Mouse (Mus musculus): Measurements from ENCODE around the gene Mical2. TPM values are rescaled to one million over a fixed set of nuclear protein-coding genes. Genes with fewer than 3 reads are reported as not detected.
A peak's percentile ranks its signal among the peaks of the same experiment; 100 is the strongest.

Mical2 gene
- total RNA-seq, 2 experiments from 2014 or later, result 18.5 to 20.7 TPM

DNA sequence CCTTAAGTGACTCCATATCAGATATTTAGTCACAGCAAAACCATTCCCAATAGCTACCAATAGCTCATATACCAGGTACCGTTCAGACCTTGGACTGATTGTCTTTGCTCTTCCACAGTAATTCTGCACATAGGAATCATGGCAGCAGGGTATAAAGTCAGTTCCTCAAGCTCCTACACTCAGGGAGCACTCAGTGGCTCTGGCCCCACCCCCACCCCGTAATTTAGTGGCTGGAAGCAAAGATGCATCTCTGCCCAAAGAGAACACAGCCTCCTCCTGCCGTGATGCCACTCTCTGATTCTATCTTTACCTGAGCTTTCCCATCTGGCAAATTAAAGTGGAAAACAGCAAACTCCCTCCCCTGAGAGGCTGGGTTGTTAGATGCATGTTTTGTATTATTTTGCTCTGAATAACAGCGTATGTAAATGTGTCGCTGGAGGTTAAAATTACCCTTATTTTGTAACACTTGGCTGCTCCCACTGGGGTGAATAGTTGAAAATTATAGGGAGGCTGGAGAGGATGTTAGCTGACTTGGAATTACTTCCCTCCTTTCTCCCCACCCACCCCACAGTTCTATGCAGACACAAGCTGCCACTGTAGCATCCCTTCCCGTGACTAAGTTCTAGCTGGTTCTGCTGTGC is 164.1 kb downstream of the Mical2 start:
- no peak for DNase-seq (ENCODE audit: low spot score in 2 of 2)

DNA sequence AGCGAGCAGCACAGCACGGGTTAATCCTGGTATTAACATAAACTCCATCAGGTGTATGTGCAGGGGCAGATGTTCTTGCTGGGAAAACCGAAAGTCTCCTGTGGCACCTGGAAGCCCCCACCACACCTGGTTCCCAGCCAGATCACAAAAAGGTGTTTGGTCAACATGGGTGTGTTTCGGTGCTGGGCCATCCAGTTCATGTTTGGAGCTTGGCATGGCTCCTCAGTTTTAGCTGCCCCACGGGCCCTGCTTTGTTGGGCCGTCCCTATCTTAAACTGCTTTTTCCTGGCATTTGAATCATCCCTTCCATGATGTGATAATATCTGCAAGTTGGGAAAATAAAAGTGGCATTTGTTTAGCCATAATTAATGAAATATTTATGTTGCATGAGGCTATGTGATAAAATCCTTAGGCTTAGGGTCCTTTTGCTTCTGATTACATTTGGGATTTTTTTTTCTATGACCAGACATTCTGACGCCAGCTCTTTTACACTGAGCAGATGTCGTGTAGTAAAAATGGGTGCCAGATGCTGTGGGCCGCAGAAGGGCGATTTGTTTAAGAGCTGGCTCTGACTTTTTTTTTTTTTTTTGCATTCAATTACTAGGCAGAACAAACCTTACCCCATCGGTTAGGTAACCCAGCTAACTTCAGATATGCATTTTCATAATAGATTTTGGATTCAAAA is 164.7 kb downstream of the Mical2 start:
- DNase-seq (ENCODE audit: low spot score in 2 of 2), result no peak

DNA sequence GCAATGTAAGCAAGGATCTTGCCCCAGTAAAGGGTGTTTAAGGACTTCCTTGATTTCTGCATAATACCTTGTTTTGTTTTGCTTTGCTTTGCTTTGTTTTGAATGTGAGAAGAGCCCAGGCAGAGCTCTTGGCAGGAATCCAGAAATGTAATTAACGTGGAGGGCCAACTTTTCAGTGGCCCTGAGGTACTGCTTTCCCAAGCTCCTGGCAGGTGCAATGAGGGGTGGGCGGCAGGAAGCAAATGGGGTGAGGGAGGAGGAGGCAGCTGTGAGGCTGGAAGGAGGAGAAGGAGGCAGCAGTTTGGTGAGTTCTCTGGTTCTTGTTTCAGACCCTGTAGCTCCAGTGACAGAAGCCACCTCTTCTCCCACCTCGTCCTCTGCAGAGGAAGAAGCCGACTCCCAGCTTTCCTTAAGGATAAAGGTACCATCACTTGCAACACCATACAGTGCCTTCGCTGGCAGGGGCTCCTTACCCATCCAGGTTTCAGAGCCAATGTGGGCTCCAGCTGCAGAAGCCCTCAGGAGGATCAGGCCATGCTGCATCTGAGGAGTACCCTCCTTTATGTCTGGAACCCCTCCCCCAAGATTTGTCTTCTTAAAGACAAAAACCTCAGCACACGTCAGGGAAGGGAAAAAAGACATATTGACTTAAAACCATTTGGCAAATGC is 165.4 kb downstream of the Mical2 start:
- DNase-seq (ENCODE audit: low spot score in 2 of 2), result no peak

DNA sequence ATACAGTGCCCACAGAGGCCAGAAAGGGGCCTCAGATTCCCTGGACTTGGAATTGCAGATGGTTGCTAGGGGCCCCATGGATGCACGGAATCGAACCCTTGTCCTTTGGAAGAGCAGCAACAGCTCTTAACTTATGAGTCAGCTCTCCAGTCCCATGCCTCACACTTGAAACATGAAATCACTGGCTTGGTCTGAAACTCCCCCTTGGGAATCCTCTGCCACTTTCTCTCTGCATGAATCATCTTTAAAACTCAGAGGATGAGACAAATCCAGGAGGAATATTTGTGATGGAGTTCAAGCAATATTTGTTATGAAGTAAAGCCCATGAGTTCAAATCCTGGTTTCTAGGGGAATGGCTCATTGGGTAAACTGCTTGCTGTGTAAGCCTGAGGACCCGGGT is 172.1 kb downstream of the Mical2 start:
- no peak for DNase-seq (ENCODE audit: low spot score in 2 of 2)

DNA sequence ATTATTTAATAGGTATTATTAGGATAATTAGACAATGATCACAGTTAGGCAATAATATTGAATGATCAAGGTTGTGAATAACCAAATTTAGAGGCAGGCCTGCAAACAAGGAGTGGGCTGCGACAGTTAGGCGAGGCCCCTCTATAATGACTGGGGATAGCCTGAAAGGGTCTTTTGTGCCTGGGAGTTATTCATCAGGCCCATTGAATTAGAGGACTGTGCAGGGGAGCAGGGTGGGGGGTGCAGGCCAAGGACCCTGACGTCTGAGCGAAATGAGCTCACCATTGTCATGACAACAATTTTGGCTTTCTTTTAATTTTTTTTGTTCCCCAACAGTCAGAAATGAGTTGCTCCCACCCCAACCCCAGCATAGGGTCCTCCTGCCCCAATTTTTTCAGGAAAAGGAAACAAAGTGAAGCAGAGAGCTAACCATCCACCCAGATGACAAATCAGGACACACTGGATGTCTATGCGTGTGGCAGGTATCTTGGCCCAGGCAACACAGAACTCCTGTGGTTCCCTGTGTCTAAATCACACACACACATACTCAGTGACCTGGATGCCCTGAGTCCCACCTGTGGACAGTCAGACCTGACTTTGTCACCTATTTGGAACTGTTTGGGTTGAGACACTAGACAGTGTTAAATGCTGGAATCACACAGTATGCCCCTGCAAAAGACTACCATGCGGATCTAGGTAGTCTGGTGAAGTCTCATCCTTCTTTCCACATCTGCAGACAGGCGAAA is 173.9 kb downstream of the Mical2 start:
- no peak for DNase-seq (ENCODE audit: low spot score in 2 of 2)

DNA sequence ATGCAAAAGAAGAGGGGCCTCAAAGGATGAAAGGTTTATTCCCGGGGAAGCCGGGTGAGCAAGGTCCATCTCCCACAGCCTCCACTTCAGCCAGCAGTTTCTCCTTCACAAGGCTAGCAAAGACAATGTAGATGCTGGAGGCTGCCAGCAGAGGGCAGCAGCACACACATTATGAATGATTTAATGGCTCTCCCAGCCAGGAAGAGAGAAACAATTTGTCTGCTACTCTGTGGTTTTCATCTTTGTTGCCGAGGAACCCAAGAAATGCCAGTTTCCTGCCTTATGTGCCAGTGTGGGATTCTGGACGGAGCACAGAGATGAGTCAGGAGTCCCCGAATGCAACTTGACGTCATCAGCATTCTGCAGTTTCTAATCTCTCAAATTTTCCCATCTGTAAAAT is 174.5 kb downstream of the Mical2 start:
- peak; percentile 64 to 79 for DNase-seq (ENCODE audit: low spot score in 2 of 2)

DNA sequence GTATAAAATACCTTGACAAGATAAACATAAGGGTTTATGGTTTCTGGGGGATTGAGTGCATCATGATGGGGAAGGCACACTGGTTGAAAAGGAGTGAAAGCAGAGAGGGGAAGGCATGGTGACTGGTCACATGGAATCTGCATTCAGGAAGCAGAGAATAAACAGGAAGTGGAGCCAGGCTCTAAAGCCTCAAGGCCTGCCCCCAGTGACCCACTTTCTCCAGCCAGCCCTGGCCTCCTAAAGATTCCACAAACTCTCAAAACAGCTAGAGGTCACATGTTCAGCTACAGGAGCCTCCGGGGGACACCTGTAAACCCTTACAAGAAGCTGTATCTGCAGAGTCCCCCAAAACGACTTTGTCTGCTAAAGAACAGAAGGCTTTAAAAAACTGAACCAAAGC is 179.4 kb downstream of the Mical2 start:
- no peak for DNase-seq (ENCODE audit: low spot score in 2 of 2)

DNA sequence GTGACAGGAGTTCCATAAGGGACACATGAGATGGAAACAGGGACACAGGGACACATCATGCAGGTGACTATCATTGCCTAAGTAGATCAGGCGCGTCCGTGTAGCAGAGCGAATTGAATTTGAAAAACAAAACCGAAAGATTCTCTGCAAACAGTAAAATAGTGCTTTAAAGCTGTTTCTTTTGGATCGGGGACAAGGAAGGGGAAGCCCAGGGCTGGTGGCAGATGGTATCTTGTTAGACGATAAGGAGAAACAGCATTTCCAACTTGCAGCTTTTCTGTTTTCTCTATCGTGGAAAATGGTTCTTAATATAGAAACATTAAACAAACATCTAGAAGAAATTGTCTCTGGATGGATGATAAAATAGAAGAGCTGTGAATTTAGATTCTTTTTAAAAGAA is 179.9 kb downstream of the Mical2 start:
- DNase-seq (ENCODE audit: low spot score in 2 of 2), result no peak

DNA sequence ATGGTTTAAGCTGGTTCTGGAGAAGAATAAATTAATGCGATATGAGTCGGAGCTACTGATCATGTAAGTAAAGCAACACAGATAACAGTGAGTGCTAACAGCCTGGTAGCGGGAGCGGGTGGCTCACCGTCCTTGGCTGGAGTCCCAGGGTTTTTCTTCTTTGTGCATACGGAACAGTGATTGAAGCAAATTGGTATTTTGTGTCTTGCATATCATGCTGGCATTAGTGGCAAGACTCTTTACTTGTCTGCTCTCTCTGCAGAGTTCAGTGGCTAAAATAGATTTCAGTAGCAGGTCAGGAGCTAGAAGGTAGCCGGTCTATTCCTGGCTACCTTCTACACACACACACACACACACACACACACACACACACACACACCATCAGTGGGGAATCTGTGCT is 181.9 kb downstream of the Mical2 start:
- no peak for DNase-seq (ENCODE audit: low spot score in 2 of 2)

DNA sequence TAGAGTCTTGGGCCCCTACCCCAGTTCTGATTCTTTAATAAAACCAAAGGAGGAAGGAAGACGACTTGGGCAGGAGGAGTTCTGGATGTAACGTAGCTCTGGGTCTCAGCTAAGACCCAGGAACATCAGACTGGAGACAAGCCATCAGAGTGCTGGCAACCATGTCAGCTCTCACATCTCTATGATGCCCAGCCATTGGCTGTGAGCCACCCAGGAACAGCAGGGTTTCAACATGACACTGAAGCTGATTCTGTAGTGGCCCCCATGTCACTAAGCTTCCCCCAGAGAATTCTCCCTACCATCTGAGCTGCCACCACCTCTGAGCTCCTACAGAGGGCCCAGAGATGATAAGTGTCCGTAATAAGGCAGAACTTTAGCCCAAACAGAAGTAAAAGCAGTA is 184.3 kb downstream of the Mical2 start:
- no peak for DNase-seq (ENCODE audit: low spot score in 2 of 2)

DNA sequence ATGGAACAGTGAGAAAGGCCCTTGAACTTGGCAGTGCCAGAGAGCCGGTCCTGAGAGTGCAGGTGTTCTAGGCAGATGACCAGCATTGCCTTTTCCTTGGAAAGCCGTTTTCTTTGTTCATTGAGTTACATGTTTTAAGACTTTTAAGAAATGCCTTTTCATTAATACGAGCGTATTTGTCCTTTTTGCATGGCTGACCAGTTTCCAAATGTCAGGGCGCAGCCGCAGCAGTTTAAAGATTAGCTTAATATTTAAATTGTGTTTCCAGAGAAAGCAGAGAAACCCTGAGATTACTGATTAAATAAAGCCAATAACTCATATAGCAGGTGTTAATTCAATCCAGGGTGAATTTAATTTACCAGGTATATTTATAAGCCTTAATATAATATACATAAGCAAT is 187.6 kb downstream of the Mical2 start:
- no peak for DNase-seq (ENCODE audit: low spot score in 2 of 2)

DNA sequence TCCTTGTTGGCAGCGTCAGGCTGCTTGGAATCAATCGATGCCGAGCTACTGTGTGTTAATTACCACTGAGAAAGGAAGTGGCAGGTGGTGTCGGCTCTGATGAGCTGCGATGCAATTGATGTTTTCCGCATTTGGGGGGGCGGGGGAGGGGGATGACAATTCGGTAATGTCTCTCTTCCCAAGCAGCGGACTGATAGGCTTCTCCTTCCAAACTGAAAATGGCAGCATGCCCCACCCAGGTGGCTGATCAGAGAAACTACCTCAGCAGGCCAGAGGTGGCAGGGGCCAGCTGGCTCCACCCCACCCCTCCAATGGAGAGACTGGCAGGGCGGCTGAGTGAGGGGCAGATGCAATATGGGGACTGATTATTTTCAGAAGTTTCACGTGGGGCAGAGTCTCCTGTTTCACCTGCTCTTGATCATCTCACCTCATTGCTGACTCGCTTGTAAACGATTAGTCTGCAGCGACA is 190.4 kb downstream of the Mical2 start:
- DNase-seq (ENCODE audit: low spot score in 2 of 2), result no peak

DNA sequence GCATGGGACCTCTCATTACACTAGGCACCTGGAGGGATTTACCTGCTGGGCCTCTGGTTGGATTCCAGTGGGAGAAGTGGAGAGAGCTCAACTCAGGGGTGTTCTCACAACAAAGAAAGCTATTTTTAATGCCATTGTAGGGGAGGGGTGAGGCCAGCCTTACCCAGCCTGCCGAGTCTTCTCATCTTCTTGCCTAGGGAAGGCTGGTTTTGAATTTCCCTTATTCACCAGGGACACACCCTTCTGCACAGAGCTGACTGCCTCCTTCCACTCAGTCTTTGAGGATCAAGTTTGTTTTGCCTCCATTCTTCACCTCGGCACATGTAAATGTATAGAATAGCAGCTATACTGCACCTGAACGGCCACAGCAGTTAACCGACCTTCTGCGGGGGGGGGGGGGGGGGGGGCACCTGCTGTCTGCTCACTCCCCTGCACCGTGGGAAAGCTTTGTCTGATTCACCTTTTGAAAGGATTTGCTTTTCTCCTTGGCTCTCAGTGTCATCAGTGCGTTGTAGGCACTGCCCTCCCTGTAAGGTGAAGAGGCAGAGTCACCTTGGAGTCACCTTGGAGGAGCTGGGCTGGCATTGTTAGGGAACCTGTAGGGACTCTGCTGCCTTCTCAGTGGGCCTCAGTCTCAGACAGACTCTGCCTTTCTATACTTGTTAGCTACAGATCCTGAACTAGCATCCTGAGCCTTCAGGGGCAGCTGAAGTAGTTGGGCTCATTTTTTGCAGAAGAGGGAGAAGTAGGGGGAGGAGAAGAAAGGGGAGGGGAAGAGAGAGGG is 191.3 kb downstream of the Mical2 start:
- DNase-seq (ENCODE audit: low spot score in 2 of 2), result no peak

DNA sequence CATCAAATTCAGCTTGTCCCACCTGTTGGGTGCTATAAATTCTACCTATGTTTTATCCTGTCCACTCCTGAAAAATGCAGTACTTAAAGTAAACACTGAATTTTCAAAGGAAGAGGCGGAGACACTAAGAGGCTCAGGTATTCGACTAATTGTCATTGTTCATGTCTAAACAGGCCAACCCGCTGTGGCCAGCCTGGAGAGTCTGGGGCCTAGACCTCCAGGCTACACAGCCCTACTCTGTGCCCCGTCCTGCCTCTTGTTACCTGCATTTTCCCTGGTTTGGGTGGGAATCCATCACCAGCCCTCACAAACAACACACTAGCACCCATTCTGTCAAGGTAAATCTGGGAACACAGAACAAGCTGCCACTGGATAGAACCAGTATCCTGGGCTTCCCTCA is 191.9 kb downstream of the Mical2 start:
- DNase-seq (ENCODE audit: low spot score in 2 of 2), result no peak

DNA sequence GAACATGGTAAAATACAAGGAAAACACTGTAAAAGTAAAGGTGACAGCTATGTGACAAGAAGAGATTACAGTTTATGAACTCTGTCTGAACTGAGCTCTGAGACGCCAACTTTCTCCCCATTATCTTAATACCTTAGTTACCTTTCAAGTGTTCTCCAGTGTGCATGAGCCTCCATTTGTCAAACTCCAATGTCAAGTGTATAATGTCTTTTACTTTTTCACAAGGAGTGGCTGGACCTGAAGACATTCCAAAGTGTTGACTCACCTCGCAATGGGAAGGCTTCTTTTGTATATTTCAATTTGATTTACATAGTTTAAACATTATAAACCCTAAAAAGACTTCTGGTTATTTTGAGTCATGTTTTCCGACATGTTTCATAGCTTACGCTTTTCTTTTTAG is 197.8 kb downstream of the Mical2 start:
- DNase-seq (ENCODE audit: low spot score in 2 of 2), result no peak

DNA sequence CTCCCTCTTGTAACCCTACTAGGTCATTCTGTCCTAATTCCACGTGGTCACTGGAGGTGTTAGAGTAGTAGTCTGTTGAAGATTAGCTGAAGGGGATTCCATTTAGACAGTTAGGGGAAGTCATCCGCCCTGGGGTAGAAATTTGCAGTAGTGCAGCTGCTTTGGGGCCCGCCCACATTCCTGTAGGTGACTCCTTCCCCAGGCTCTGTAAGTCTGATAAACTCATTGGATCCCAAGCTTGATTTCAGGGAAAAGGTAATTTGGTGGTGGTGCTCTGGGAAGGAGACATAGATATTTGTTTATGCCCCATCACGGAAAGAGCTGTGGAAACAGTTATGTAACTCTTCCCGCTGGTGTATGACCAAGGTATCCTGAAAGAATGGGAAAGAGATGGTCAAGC is 201.2 kb downstream of the Mical2 start:
- no peak for DNase-seq (ENCODE audit: low spot score in 2 of 2)

DNA sequence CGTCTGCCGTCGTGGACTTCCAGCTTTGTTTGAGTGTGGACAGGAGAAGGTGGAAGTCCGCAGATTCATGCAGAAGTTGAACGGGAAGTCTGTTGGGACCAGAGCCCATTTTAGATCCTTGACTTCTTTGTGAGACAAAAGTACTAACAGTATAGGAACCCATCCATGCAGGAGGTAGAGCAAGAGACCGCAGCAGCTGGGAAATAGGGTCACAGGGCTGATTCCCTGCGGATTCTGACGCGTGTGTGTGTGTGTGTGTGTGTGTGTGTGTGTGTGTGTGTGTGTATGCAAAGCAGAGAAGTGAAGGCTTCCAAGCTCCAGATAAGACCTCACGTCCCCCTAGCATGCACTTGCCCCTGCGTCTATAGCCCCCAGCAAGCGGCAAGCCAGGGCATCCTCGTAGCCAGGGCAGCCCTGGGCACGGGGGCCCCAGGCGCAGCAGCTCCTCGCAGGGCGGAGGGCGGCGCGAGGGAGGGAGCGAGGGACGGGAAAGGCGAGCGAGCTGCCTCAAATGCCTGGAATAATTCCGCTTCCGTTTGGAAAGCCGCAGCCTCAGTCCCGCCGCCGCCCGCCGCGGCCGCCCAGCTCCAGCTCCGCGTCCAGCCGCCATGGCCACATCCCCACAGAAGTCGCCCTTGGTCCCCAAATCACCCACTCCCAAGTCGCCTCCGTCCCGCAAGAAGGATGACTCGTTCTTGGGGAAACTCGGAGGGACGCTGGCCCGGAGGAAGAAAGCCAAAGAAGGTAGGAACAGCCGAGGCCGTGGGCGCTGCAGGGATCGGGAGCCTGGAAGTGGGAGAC is 201.9 kb downstream of the Mical2 start, which contains the start of gene Parva:
Gene Parva (plus strand): TSS at position 149 of the 801 bp plus-strand sequence.
- peak; percentile 69 to 81 for DNase-seq (ENCODE audit: low spot score in 2 of 2)

DNA sequence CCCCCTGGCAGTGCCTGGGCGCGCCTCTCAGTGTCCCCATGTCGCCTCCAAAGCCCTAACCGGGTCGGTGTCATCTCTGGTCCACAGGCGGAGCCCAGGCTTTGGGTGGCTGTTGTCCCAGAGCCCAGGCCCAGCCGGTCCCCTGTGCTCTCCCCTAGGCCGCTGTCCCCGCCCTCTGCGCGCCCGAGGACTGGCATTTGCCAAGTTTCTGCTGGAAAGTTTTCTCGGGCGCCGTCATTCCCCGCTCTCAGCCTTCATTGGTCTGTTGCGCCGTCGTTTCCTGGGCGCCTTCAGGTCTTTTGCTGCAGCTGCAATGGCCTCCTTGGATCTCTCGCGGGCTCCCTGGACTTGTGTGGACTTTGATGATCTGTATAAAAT is 202.5 kb downstream of the Mical2 start:
- DNase-seq (ENCODE audit: low spot score in 2 of 2), result peak; percentile 79 to 91

DNA sequence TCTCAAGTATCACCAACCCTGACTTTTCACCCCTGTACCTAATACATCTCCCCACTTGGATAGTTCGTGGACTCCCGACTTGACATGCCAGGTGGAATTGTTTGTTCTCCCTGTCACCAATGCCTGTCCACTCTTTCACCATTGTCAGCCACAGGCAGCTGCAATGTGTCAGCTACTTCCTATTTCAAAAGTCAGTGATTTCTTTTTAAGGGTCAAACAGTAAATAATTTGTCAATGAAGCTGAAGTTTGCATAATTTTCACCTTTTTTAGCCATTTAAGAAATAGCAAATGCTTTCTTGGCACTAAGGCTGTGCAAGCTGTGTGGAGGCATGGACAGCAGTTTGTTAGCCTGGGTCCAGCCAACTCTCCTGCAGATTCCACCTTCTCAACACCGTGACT is 214.2 kb downstream of the Mical2 start:
- no peak for DNase-seq (ENCODE audit: low spot score in 2 of 2)
